Mouse (Mus musculus): Measurements from ENCODE around the gene Cat.

Gene Cat

GRCm38 (mm10) chr2:103484617-103485401 lies at the start of gene Cat:
Gene Cat (minus strand): TSS chr2:103485160.
- peak; percentile 96 to 97 for DNase-seq

GRCm38 (mm10) chr2:103525596-103525995 lies 40.6 kb upstream of the Cat start:
- DNase-seq, result no peak

GRCm38 (mm10) chr2:103516472-103516871 lies 31.5 kb upstream of the Cat start:
- DNase-seq, result no peak

GRCm38 (mm10) chr2:103515513-103516180 lies 30.7 kb upstream of the Cat start:
- DNase-seq, result no peak

- DNase-seq, result no peak
Measured at GRCm38 (mm10) chr2:103512066-103512795, 27.3 kb upstream of the Cat start.

- DNase-seq, result no peak
Measured at GRCm38 (mm10) chr2:103511631-103512030, 26.7 kb upstream of the Cat start.

GRCm38 (mm10) chr2:103511042-103511441 lies 26.1 kb upstream of the Cat start:
- no peak for DNase-seq

- no peak for DNase-seq
Measured at GRCm38 (mm10) chr2:103507651-103508050, 22.7 kb upstream of the Cat start.

GRCm38 (mm10) chr2:103505956-103506355 lies 21.0 kb upstream of the Cat start:
- no peak for DNase-seq

- no peak for DNase-seq
Measured at GRCm38 (mm10) chr2:103504463-103504862, 19.5 kb upstream of the Cat start.

- no peak for DNase-seq
Measured at GRCm38 (mm10) chr2:103500769-103501168, 15.8 kb upstream of the Cat start.

- DNase-seq, result no peak
Measured at GRCm38 (mm10) chr2:103495633-103496418, 10.9 kb upstream of the Cat start.

- DNase-seq, result no peak
Measured at GRCm38 (mm10) chr2:103493827-103494226, 8.9 kb upstream of the Cat start.

GRCm38 (mm10) chr2:103492526-103492925 lies 7.6 kb upstream of the Cat start:
- DNase-seq, result no peak

GRCm38 (mm10) chr2:103483986-103484520 lies 907 bp downstream of the Cat start:
- DNase-seq, result no peak

GRCm38 (mm10) chr2:103483289-103483985 lies 1.5 kb downstream of the Cat start:
- DNase-seq, result no peak

- DNase-seq, result no peak
Measured at GRCm38 (mm10) chr2:103481314-103482231, 3.4 kb downstream of the Cat start.

GRCm38 (mm10) chr2:103480871-103481270 lies 4.1 kb downstream of the Cat start:
- no peak for DNase-seq

- no peak for DNase-seq
Measured at GRCm38 (mm10) chr2:103480240-103480639, 4.7 kb downstream of the Cat start.

- DNase-seq, result no peak
Measured at GRCm38 (mm10) chr2:103478326-103478725, 6.6 kb downstream of the Cat start.

- DNase-seq, result no peak
Measured at GRCm38 (mm10) chr2:103477456-103477855, 7.5 kb downstream of the Cat start.

Data from thymus, postnatal 36 days (tissue).